Mouse (Mus musculus) frontal cortex, postnatal 36 days (tissue): ENCODE results near the gene Blzf1.

ENCODE experiments used
- DNase-seq, 2 experiments: peaks; one replicate each; pipeline ENCODE4 v3.0.0; 2022; ENCODE audit warnings: low spot score in 2 of 2

Gene Blzf1

DNA sequence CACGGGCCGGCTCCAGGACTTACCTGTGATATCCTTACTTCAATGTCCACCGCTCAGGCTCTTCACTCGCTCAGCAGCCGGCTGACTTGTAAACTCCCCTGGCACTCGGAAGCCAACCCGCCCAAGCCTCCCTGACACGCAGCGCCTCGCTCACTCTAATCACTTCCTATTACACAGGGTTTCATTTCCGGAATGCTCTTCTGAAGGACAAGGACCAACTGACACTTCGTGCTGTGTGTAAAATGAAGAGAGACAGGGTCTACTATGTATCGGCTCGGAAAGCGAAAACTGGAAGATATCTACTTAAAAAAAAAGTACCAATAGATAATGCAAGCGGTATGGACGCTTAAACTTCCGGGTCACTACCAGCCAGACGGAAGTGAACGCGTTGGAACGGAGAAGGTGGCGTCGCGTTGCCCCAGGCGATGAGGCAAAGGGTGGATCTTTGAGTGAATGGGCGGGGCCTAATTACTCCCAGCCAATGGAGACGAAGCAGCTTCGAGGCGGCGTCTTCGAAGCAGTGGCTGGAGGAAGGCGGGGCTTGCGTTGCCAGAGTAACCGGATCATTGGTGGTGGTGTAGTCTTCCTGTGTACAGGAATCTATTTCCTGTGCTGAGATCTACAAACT lies at the start of gene Blzf1:
Gene Blzf1, minus strand, starts transcription at position 366 of the 628 bp plus-strand sequence.
- peak; percentile 92 to 97 for DNase-seq

DNA sequence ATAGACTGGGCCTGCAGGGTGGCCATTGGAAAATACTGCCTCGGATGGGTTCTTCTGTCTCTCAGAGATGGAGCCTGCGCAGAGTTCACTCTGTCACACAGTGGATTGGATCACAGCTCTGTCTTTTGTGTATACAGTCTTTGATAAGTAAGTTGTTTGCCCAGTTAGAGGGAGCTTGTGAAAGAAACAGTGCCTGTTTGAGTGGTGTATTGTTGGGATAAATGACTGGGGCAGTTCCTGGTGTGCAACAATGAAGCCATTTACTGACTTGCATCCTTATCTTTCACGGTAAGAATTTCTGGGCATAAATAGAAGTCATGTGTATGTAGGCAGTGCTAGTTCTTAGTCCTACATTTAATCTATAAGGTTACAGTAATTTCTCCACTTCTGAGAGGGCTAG lies 46.2 kb upstream of the Blzf1 start:
- DNase-seq: no peak

DNA sequence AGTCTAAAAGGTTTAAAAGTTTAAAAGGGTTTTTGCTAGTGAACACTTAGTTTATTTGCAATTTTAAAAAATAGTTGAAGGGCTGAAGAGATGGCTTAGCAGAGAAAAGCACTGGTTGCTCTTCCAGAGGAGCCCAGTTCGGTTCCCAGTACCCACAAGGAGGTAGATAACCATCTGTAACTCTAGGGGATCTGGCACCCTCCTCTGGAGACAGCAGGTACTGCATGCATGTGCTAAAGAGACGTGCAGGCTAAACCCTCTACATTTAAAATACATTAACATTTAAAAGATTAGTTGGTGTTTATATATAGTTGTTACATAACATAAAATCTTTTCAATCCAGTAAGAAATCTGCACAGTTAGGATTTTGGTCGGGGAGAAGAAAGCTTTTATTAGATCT lies 34.9 kb upstream of the Blzf1 start:
- DNase-seq: no peak

DNA sequence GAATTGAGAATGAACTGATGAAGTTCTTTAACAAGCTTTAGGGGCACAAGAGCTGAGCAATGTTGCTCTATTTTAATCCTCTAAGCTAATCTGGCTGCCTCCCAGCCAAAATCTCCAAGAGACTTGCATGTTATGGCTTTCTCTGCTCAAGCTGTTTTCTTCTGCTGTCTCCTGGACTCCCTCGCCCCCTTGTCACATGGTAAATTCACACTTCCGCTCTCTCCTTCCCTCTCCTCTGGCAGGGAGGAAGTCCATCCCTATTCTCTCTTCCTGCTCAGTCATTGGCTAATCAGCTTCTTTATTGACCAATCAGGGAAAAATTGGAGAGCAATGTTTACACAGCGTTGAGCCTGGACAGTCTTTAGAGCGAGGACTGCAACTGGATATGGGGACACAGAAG lies 28.6 kb upstream of the Blzf1 start:
- DNase-seq: peak; percentile 38 to 72

- DNase-seq: no peak
These were observed 28.1 kb upstream of the Blzf1 start for GRCm38 (mm10) chr1:164335435-164335834.

GRCm38 (mm10) chr1:164332559-164332958 lies 25.3 kb upstream of the Blzf1 start:
- no peak for DNase-seq

DNA sequence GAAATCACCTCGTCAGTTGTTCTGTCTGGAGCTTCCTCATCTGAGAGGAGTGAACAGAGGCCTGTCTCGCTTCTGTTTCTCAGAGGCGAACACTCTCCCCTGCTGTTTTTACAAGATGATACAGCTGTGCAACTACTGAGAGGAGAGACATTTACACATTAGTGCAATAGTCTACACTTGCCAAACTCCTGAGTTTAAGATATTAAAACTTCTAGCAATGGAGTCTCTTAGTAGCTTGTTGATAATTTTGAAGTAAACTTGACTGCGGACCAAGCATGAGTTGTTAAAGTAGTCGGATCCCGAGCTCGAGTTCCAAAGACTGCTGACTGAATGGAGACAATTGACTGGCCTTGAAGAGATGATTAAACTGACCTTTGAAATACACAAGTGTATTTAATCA lies 20.5 kb upstream of the Blzf1 start:
- no peak for DNase-seq

DNA sequence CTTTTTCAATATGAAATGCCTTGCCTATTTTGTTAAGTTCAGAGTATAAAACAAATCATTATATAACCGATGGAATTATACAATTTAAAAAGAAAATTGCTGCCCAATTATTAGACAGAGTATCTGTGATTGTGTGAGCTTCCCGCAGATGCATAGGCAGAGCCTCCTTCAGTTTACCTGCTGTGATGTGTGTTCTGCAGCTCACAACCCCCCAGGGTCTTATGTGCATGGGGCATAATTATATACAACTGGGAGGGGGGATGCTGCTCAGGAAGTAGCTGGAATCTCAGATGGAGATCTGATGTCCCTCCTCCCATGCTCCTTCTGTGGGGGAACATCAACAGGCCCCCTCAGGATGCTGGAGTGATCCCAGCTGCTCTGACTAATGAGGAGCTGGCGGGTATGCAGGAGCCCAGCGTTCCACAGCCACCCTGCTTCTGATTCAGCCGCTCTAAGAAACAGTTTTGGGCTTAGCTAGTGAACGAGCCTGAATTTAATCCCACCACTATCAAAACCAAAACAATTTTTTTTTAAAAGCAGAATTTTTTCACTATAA lies 19.4 kb upstream of the Blzf1 start:
- peak; percentile 48 for DNase-seq

GRCm38 (mm10) chr1:164324878-164325277 lies 17.6 kb upstream of the Blzf1 start:
- no peak for DNase-seq

GRCm38 (mm10) chr1:164324221-164324620 lies 16.9 kb upstream of the Blzf1 start:
- no peak for DNase-seq

DNA sequence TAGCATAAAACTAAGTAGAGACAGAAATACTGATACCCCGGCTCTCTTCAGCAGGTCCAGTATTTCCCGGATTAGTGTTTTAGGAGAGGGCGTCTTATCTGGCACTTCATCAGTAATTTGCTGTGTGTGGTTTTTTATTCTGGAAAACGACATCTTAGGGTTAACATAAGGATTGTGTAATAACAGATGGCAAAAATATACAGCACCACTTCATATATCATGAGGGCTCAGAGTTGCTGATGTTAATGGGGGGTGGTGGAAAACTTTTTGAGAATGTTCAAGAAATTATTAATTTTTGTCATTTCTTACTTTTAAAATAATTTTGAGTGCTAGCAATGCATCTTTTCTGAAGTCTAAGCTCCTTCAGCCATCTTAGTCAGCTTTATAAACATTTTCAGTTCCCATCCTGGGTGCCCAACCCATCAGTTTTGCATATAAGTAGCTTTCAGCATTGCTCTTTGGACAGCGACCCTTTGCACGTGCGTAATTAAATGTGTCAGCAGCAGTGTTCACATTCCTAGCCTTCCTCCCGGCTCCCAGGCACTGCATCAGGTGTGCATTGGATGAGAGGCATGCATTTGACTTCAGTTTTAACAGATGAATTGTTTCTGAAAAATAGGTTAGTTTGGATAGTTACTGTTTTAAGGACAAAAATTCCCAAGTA lies 15.8 kb upstream of the Blzf1 start:
- DNase-seq: no peak

DNA sequence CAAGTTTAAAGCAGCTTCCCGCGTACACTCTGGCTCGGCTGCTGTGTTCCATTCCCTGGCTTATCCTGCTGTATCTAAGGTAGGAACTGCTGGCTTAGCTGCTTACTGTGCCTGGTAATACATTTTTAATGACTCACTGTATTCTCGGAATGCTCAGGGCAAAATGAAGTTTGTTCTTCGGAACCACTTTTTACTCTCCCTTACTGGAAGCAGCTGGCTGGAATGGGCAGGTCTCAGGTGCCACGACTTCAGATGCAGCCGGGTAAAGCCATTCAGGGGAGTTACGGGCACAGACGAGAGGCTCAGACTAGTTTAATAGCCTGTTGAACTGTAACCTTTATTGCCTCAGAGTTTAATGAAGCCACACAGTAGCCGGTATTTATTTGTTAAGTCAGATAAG lies 14.1 kb upstream of the Blzf1 start:
- no peak for DNase-seq

GRCm38 (mm10) chr1:164320731-164321130 lies 13.4 kb upstream of the Blzf1 start:
- no peak for DNase-seq

DNA sequence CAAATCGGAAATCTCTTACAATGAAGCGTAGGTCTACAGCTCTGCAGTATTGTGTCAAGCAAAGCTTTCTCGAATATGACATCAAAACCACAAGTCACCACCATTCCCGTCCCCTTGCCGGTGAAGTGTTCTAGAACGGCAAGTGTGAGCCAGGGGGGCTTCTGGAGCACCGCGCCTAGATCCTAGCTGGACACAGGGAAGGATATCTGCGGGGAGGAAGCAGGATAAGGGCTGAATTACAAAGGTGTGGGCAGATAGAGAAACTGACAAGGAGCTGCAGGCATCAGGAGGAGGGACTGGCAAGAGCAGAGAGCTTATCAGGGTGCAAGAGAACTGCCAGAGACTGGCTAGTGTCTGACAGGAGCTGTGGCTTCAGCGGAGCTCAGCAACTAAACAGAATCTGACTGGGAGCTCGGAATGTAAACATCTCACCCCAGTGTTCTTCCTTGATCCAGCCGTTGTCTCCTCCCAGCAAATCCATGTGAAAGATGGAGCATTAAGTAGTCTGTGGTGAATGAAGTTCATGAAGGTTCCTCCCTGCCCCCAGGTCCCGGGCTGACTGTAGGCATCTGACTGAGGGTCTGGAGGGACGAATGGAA lies 12.4 kb upstream of the Blzf1 start:
- DNase-seq: no peak

GRCm38 (mm10) chr1:164318474-164318873 lies 11.2 kb upstream of the Blzf1 start:
- DNase-seq: no peak

GRCm38 (mm10) chr1:164317261-164317660 lies 10.0 kb upstream of the Blzf1 start:
- DNase-seq: no peak

DNA sequence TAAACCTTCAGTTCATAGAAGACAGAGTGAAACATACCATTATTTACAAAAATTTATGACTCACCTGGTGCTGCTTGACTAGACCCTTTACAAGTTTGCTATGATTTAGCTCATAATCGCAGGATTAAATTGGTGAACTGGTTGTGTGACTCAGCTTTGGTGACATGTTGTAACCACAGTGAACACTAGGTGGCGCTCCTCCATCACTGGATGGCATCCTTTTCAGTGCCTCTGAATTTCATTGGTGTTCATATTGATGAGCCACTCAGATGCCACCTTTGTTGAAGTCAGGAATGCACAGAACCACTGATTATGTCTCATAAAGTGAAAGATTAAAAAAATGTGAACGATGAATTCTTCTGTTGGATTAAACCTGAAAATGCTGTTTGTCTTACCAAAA lies 9.4 kb upstream of the Blzf1 start:
- DNase-seq: peak; percentile 81 to 86

DNA sequence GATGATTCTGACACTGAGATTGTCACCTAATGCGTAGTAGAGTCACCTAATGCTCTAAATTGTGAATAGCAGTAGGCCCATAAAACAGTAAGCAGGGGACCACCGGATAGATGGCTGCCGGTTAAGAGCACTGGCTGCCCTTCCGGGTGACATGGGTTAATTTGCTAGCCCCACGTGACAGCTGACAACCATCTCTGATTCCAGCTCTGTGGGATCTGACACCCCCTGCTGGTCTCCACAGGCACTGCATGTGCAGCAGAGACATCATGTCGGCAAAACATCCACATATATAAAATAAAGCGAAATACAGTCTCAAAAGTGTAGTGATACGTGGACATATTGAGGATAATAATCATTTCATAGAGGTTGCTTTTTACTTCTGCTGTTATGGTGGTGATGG lies 8.0 kb upstream of the Blzf1 start:
- no peak for DNase-seq

DNA sequence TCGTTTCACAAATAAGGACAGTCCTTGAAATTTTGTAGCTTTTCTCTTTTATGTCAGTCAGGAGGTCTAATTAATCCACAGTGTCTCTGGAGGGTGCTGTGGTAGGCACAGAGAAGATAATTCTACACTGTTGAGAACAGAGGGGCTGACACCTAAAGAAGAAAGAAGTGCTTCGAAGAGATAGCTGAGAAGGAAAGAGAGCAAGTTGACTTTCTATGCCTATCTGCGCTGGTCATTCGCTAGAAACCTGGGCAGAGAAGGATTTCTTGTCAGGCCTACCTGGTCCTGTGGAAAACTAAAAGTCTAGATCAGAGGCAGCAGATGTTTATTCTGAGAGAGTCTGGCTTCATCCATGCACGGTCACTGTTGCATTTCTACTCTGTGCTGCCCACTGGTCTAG lies 6.8 kb upstream of the Blzf1 start:
- DNase-seq: no peak

DNA sequence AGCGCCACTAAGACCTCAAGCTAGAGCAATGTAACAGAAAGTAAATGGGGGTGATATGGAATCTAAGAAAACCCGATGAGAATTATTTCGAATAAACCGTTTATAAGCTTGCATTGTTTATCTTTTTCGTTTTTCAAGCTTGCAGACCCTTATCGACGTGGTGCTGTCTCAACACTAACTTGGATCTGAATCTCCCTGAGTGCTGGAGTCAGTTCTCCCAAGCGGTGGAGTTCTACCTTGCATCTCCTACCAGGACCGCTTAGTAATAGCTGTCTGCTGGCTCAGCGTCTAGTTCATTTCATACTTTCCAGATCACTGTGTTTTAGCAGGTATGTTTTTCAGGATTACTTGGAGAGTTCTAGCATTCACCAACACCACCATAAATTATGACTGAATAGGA lies 633 bp upstream of the Blzf1 start:
- DNase-seq: no peak

DNA sequence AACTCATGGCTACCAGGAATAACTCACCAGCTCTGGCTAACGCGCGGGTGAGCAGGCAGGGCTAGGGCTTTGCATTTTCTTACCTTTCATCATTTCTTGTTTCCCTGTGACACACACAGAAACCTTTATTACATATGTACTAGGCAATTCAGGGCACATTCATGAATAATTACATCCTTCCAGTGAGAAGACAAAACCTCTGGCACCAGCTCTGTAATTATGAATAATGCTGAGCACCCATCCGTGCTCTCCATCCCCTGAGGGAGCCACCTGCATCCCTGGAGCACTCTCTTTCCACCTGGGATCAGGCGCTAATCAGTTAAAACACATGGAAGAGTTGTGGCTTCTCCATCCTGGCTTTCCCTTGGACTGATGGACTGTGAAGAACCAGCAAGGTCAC lies 3.5 kb downstream of the Blzf1 start, which contains the start of gene Nme7:
Gene Nme7, plus strand, starts transcription at position 301 of the 400 bp plus-strand sequence.
- no peak for DNase-seq

GRCm38 (mm10) chr1:164301949-164302348 lies 5.3 kb downstream of the Blzf1 start:
- no peak for DNase-seq

GRCm38 (mm10) chr1:164296473-164296872 lies 10.8 kb downstream of the Blzf1 start:
- no peak for DNase-seq
